Mouse (Mus musculus): ENCODE measurements around the gene Mettl24.

DNA sequence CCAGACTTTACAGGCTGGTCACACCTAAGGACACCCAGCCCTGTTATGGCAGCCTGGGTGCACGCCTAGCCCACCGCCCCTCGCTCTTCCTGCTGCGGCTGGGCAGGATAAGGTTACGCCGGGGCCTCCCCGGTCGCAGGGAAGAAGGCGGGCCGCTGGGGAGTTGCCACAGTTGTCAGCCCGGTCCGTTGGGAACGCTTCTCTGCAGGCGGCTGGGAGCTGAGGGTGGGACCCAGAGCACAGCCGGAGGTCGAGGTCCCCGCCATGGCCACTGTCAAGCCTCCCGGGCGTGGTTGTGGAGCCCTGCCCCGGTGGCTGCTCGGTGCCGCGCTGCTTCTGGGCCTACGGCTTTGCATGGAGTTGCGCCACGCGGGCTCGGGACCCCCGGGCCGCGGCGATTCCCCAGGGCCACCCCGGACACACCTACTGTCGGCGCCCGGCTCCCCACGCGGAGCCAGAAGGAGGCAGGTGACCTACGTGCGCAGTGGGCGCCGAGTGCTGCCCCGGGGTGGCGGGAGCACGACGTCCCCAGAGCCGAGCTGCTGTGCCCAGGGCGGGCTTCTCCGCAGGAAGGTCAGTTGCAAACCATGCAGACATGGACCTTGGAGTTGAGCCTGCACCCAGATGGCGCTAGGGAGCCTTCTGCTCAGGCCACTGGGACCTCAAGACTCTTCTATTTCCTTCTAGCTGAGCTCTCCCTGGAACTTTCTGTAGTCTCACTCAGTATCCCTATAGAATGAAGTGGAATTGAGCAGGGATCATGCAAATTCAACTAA is at the start of gene Mettl24:
- peak; percentile 43; the same call in 1 of the 2 replicates for TF ChIP-seq CTCF (IDR thresholded peaks at IDR 0.05; ENCODE audit: insufficient read depth, low read depth, low read length)
- no peak for TF ChIP-seq POLR2A (IDR thresholded peaks at IDR 0.05; ENCODE audit: insufficient read depth, low read depth, low read length)

All from olfactory bulb, adult 2 months (tissue).